Mouse (Mus musculus) left cerebral cortex, adult 11 months (tissue): ENCODE measurements at regions not wholly inside any gene's neighbourhood (a gene's known extent, or its start where the extent isn't known, plus 50 kb on each side); places are given as distances from the start of the nearest gene placed in this dataset.

Experiments
- DNase-seq: peaks from one replicate; pipeline ENCODE4 v3.0.0; 2022; ENCODE audit warnings: low spot score

DNA sequence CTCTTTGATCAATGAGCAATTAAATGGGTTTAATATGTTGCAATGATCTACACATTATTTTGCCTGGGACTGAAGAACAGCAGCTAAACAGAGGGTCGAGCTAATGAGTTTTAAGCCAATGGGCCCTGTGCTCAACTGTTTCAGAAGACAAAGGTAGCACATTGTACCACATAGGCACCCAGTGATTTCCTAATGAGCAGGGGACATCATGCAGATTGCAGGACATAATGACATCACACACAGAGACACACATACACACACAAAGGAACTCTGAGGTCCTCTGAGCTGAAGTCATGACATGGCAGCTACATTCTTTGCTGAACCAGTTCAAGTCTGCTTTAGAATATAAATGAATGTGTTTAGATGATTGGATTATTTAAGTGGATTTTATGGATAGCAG is 71.9 kb downstream of the Zfp330 start:
- no peak for DNase-seq

DNA sequence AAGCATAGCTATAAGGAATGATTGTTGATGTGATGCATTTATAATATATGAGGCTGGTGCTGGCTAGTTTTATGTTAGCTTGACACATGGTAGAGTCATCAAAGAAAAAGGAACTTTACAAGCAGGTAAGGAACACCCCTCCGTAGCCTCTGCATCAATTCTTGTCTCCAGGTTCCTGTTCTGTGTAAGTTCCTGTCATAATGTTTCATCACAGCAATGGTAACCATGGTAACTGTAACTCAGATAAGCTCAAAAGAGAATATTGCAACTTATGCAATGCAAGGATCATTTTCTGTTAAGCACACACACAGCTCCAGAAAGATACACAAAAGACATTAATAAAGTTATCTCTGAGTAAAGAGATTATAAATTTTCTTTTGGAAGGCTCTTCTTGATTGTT is 73.5 kb downstream of the Zfp330 start:
- DNase-seq = no peak

DNA sequence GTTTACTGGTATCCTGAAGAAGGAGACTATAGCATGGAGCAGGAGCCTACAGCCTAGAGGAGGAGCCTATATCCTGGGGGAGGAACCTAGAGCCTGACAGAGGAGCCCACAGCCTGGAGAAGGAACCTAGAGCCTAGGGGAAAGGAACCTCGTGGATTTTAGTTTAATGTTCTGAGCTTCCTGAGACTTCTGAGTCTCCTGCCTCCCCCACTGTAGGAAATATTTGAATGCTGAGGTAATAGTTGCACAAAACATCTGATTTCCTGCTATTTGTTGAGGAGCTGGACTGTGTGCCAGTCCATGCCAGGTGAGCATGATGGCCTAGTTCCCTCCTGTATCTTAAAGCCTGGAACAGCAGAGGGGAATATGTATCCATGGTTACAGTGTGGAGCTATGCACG is 74.7 kb downstream of the Zfp330 start:
- DNase-seq = no peak

DNA sequence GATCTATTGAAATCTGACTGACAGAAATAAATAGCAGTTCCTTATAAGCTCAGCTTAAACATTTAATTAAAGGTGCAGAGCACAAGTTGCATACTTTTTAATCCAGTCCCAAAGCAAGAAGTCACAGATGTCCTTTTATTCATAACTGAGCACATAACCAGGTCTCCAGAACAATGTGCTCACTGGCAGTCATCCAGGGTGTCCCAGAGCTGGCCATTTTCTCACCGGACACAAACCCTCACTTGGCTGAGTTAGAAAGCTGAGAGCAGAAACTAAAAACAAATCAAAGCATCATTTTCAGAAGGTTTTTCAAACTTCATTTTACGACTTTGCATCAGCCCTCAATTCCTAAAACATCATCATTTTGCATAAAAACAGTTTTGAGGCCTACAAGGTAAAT is 75.9 kb downstream of the Zfp330 start:
- DNase-seq = no peak

DNA sequence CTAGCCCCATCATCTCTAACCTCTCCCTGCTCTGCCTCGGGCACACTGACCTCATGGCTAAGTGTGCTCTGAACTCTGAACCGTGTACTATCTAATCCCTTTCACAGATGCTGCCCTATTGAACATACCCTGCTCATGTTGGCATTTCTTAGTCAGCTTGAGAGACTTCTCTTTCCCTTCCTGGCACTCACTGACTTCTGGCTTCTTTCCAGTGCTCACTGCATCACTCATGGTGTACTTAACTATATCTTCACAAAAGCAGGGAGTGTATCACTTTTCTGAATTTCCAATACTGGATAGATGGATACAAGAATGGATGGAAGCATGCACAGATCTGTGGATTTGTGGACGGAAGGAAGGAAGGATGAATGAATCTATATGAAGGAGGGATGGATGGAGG is 80.9 kb downstream of the Zfp330 start:
- no peak for DNase-seq

DNA sequence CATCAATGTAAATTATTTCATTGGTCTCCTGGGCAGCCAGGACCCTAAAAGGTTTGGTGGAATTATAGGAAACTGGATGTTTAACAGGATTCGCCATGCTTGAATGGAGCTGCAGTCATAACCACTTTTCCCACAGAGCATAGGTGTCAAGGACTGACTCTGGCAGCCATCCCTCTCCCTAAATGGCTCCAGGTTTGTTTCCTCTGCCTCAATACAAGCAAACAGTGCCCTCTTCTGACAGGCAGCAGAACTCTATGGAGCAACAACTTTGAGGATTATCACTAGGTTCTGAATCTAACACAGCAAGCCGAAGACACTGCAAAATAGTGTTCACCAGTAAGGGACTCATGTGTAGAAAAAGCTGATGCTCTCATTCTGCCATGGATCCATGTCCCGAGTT is 84.6 kb downstream of the Zfp330 start:
- peak; percentile 5 for DNase-seq

DNA sequence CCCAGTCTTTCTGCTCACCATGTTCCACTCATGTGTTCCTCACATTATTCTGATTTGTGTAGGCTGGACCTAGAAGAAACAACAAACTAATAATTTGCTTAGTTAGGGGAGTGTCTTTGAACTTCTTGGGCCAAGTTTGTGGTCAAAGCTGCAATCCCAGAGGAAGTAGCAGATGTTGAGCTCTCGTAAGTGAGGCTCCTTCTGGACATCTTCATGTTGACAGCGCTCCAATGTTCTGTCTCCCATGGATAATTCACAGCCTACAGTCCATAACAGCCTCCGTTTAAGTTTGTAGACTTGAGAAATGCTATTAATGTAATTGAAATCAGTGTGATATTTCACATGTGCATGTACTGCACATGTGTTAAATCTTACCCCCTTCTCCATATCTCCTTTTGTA is 88.0 kb downstream of the Zfp330 start:
- DNase-seq = no peak

DNA sequence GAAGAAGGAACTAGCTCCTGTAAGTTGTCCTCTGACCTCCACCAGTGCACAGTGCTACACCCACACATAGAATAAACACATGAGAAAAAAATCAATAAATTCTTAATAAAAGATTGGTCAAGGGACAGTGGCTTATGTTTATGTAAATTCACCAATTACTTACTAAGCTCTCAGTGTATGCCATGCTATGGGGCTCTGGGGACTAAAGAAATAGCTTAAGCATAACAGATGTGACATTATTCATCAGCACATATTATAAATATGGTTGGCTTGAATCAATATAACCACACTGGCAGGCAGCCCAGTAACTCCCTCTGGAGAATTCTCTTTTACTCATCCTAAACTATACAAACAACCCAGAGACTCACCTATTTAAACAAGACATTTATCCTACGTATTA is 95.2 kb downstream of the Zfp330 start:
- DNase-seq = no peak

DNA sequence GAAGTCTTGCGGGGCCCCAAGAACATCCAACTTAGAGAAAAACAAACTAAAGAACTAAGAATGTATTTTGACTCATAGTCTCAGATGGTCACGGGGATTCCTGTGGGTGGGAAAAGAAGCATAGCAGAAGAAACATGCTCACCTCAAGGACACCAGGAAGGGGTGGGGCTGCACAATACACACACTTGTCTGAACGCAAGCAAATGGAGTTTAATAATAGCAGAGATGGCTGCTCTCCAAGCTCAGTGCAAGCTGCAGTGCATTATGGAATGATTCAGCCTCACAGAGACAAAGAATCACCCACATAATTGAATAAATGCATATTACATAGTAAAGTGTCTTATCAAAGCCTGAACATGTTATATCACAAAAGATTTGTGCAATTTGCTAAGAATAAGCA is 96.2 kb downstream of the Zfp330 start:
- DNase-seq = peak; percentile 2

DNA sequence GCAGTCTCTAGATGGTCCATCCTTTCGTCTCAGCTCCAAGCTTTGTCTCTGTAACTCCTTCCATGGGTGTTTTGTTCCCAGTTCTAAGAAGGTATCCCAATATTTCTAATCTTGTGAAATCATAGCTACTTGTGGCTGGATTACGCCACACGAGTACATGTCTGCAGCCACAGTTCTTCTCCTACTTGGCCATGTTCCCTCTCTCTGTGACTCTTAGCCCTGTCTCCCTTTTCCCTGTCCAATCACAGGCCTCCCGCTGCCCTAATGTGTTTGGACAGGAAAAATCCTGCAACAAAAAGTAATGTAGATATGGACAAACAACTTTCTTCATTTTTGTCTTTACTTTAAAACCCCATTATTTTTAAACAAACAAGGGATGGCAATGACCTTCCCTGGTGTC is 104.7 kb downstream of the Zfp330 start:
- no peak for DNase-seq

DNA sequence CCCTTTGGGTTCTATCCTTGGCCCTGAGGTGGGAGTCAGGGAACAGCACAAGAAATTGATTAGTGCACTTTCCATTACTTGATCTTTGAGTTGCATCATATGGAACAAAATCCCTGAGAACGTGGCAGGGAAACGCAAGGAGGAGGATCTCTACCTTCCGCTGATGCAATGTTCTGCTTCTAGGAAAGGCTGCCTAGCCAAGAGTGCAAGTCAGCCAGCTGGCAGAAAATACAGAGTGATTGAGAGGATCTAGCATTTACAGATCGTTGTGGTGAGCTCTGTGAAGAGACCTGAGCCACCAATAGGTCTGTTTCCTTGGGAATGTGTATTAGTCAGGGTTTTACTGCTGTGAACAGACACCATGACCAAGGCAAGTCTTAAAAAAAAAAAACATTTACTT is 108.8 kb downstream of the Zfp330 start:
- no peak for DNase-seq

DNA sequence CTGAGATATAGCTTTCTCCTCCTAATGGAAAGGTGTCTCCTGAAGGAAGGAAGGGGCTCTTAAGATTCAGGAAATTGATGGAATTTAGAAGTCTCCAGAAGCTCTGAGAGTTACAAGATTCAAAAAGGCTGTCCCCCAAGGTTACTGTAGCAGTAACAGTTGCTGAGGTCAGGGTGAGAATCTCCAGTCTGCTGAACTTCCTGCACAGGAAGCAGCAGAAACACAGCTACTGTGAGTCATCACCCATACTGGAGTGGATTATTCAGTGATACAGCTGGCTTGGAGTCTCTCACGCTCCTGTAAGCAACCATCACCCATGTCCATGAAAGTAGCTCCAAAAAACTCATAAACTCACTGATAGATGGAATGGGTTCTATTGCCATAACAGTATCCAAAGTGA is 133.5 kb downstream of the Zfp330 start:
- no peak for DNase-seq

DNA sequence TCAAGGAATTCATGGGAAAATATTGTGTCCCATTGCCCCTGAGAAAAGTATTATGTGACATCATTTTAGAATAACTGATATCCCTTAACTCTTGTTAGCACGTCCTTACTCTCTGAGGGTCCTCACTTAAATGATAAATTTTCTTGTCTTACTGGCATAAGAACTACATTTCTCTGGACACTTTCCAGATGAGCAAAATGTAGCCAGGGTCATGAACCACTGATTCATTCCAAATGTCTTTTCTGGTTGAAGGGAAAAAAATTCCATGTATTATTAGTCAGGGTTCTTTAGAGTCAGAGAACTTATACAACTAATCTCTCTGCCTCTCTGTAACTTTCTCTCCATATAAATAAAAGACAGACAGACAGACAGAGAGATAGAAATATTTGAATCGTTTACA is 143.5 kb downstream of the Zfp330 start:
- no peak for DNase-seq

DNA sequence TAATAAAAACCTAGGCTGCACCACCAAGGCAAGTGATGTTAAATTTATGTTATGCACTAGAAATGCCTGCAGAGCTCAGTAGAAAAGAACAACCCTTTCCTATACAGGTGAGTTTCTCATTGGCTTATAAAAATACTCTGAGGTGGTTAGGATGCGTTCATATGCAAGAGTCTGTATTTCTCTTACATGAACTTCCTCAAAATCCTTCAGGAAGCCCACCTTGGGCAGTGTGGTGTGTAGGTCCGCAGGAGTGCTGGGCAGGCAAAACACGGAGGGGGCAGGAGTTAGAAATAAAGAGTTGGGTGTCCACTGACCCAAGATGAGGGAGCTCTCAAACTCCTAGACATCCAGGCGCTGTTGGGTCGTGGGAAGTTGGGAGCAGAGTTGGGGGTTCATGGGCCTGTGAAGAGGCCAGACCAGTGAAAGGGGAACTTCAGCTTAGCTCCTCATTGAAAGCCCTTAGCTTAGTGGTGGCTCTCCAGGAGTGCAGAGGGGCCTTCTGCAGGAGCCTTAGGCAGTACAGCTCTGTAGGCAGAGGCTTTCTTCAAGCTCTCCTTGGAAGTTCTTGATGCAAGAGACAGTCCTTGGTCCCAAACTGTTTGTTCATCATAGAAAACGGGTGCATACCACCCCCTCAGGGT is 150.0 kb downstream of the Zfp330 start:
- DNase-seq = no peak

DNA sequence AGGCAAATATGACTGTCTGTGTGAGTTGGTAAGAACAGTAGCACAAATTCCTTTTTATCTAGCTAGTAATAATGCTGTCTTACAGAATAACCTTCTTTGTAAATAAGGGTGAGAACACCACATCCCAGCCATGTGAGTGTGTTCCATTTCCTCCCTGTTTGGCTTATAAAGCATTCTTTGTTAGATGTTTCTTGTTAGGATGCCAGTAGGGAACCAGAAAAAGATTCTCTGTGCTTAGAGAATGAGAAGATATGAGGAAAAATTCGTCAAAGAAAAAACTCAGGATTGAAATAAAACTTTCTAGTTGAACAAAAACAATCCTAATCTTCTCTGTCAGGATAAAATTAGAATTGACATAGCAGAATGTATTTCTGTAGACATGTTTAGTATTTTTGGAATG is 155.3 kb downstream of the Zfp330 start:
- no peak for DNase-seq

DNA sequence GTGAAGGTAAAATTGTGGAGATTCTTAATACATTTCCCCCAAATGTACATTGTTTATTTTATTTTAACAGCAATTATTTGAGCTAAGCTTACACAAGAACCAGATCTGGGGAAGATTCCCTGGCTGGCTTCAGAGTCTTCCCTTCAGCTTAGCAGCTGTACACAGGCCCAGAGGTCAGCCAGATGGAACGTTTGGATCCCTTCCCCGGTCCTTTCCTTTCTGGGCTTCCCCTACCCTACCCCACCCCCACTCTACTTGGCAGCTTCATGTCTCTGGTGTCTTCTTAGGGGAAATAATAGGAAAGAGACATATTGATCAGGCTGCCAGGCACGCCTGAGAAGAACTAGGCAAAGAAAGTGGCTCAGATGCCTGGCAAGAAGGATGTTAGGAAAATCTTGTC is 172.4 kb downstream of the Zfp330 start:
- no peak for DNase-seq

DNA sequence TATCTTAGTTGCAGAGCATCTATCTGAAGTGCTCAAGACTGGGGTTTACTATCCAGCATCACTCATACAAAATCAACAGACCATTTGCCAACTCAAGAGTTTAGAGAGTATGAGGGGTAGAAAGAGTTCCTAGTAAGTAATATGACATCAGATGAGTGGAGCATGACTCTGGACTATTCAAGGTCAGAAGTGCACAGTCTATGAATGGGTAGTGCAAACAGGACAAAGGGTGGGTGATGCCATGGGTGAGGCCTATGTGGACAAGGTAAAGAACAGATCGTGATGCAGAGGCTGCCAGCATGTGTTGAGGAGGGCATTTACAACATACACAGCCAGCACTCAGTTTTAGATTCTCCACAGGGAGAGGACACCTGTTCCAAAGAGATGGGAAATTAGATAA is 170.4 kb upstream of the Il15 start:
- no peak for DNase-seq

DNA sequence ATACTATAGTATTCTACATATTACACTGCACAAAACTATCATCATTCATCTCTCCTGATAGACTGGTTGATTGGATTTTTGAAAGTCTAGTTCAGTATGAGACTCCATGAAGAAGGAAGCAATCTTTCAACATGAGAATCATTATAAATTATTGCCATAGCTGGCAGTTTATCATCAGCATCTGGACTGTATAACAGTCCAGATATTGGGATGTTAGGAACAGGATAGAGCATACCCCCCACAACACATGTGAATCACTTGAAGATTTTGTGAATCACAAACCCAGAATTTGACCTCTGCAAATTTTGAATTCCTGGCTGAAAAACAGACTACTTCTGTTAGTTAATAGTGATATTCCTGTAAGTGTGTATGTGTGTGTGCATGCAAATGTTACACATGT is 135.1 kb upstream of the Il15 start:
- DNase-seq = no peak

DNA sequence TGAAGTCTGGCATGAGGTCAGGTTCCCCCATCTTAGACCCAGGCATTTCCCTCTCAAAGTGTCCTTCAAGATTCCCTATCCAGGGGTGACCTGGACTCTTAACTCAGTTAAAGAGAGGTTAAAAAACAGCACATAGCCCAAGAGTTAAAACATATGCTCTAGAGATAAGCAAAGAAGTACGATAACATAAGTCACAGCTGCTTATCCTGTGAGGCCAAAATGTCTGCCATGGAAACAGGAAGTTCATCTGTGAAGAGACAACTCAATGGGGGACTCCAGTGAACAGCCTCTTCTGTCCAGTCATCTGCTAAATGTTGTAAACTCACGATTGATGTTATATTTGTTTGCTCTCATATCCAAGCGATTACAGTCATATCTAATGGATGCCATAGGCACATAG is 126.1 kb upstream of the Il15 start:
- DNase-seq = no peak

DNA sequence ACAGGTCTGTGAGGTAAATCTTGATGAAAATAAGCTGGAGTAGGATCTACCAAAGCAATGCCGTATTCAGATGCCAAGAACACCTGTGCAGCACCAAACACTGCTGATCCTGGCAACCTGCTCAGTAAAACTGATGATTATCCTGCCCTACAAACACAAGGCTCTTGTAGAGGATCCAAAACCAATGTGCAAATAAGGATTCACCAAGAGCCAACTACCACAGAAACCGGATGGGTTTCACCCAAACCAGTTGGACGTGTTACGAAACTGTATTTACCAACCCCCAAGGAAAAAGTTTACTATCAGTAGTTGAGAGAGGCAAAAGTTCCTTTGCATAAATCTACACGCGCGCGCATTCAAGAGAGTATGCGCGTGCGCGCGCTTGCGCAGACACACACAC is 120.8 kb upstream of the Il15 start:
- DNase-seq = no peak

DNA sequence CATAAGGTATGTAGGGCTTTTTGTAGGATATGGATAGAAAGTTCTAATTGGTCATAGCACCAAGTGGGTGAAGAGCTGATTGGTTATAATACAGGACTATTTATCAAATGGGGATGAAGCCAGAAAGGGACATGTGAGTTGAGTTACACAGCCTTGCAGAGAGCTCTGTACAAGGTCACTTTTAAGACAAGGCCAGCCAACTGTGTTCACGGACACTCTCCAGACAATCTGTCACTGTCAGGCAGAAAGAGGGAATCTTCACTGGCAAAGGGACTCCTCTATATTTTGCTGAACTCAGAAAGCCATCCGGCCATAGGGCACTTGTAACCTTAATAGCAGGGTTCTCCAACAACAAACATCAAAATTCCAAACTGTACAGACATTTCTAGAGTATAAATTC is 95.5 kb upstream of the Il15 start:
- no peak for DNase-seq

DNA sequence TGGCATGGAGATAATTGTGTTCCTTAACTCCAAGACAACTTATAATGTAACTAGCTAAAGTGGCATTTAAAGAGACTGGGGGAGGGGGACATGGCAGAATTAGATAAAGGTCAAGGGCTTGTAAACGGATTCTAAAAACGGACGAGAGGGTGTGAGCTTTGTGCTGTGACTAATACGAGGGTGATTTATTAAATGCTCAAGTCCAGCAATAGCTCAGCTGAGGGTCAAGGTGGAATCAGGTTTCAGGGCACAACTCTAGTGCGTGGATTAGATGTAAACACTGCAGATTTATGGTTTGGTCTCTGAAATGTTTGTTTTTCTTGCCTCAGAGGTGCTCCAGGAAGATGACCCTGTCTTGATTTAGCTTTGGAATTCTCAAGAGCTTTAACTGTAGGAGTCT is 74.8 kb upstream of the Il15 start:
- DNase-seq = no peak

DNA sequence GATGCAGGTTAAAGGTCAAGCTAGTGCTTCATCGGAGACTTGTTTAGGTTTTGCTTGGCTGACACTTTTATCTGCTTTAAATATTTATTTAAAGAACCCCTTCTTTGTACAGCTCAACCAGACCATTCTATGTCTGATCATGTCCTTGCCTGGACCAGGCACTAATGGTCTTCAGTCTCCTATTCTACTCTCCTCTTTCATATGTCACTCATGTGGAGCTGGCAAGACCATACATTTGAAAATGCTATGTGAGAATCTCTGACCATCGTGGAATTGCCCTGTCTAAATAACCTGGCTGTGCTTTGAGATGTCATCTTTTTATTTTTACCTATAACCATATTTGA is 74.4 kb upstream of the Il15 start:
- no peak for DNase-seq

DNA sequence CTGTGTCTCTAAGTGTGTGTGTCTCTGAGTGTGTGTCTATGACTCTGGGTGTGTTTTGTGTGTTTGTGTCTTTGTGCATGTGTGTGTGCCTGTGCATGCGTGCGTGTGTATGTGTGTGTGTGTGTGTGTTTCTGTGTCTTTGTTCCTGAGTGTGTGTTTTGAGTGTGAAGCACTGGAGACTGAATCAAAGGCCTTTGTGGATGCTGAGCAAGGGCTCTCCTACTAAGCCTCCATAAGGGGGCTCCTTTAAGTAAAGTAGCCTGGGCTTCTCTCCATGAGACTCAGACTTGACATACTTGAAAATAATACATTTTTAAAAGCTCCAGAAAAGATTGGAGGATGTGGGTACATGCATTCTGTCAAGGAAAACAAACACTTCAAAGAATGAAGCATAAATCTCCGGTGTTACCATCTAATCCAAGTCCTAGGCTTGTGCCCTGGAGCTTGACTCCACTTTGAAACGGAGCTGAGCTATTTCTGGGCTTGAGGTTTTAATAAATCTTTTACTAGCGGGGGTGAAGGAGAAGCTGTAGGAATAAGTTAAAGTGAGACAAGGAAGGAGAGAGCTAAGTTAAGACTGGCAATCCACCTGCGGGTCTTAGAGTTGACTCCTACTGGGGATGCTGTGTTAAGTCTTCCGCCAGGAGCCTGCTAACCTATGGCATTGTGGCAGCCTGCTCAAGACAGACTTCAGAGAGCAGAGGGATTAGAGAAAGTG is 73.8 kb upstream of the Il15 start:
- no peak for DNase-seq
